Mouse (Mus musculus) heart, embryonic 11.5 days (tissue): ENCODE data around the gene Palld. TPM values are rescaled to one million over a fixed set of nuclear protein-coding genes. Genes with fewer than 3 reads are reported as not detected.

Source experiments
- ATAC-seq: fragments of 200-750 bp; cut with Nextera tagmentation; replicated peaks from 2 replicates; pipeline ENCODE4 v1.8.0; 2017; ENCODE audit warnings: moderate library complexity; ENCODE audit not compliant: insufficient number of reproducible peaks, low FRiP score, low TSS enrichment
- H3K27ac ChIP-seq: fragments of 300-500 bp; sonication (generic); 2 replicates; pipeline ENCODE4 v1.5.1; 2014; ENCODE audit warnings: mild to moderate bottlenecking, low read depth, low read length
- H3K27me3 ChIP-seq: fragments of 300-500 bp; sonication (generic); 2 replicates; pipeline ENCODE4 v1.6.1; 2014; ENCODE audit warnings: mild to moderate bottlenecking, low read length, mixed read lengths; ENCODE audit not compliant: control insufficient read depth, insufficient read depth
- H3K36me3 ChIP-seq: fragments of 300-500 bp; sonication (generic); 2 replicates; pipeline ENCODE4 v1.6.1; 2014; ENCODE audit warnings: mild to moderate bottlenecking, low read length, moderate library complexity, mixed read lengths; ENCODE audit not compliant: control insufficient read depth, insufficient read depth
- H3K4me1 ChIP-seq: fragments of 300-500 bp; sonication (generic); 2 replicates; pipeline ENCODE4 v1.6.1; 2014; ENCODE audit warnings: low read length; ENCODE audit not compliant: control insufficient read depth, insufficient read depth
- H3K4me2 ChIP-seq: fragments of 300-500 bp; sonication (generic); 2 replicates; pipeline ENCODE4 v1.6.1; 2014; ENCODE audit warnings: mild to moderate bottlenecking, moderate library complexity
- H3K4me3 ChIP-seq: fragments of 300-500 bp; sonication (generic); 2 replicates; pipeline ENCODE4 v1.5.1; 2014; ENCODE audit warnings: low read depth, low read length
- H3K9ac ChIP-seq: fragments of 300-500 bp; sonication (generic); 2 replicates; pipeline ENCODE4 v1.6.1; 2014; ENCODE audit warnings: mild to moderate bottlenecking, low read depth, low read length, moderate library complexity
- H3K9me3 ChIP-seq: fragments of 300-500 bp; sonication (generic); replicated peaks from 2 replicates; pipeline ENCODE4 v1.6.1; 2016; ENCODE audit warnings: low read length; ENCODE audit not compliant: control insufficient read depth
- WGBS: fragments of 180-500 bp; shearing (Covaris S2); extraction: QIAGEN DNeasy Blood & Tissue Kit; methylation state at CpG from one replicate; pipeline ENCODE4 v1.1.7; 2014; ENCODE audit not compliant: insufficient replicate concordance; 5-methylcytosine and 5-hydroxymethylcytosine counted together
- polyA plus RNA-seq: library from polyadenylated mRNA; unstranded; fragments of >200 nt; fragmentation: Nextera tagmentation; extraction: Ambion mirVana; gene quantifications from 2 replicates; pipeline ENCODE4 v1.2.1, GENCODE M21; 2014

Palld gene
- polyA plus RNA-seq, 1 experiment from 2014 or later = 157 TPM

- H3K36me3 ChIP-seq = peaks cover 1% of the 10 kb centered on the region; the same call in 1 of the 2 replicates
- no peaks in the 10 kb centered on the region for H3K4me1 ChIP-seq
- no peak overlapping the region for H3K4me3 ChIP-seq
- no peak overlapping the region for H3K27ac ChIP-seq
- no peak overlapping the region for H3K4me2 ChIP-seq
- H3K9me3 ChIP-seq = no peaks in the 10 kb centered on the region
- no peak for ATAC-seq
- 27% methylated on average over 1 of the region's 1 CpGs for WGBS
- no peaks in the 10 kb centered on the region for H3K27me3 ChIP-seq
- H3K9ac ChIP-seq = no peak overlapping the region
Observed at GRCm38 (mm10) chr8:61691391-61691790, 211.1 kb downstream of the Palld start.

DNA sequence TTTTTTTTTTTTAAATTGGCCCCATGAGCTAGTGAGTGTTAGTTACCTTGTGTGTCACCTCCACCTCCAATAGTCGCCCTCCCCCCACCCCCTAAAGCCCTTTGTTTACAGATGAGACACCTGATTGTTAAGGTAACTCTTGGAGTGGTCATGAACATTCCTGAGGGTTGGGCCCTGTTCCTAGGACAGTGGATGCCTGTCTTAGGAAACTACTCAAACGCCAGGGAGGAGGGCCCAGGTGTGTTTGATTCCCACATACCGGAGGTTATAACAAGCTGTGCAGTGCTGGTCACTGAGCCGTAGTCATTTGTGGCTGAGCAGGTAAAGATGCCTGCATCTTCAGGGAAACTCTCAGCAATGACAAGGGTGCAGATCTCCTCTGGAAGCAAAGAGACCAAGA, 215.4 kb downstream of the Palld start:
- no peaks in the 10 kb centered on the region for H3K27me3 ChIP-seq
- WGBS = 64% methylated on average over 4 of the region's 4 CpGs
- no peak overlapping the region for H3K9ac ChIP-seq
- H3K4me2 ChIP-seq = no peak overlapping the region
- no peaks in the 10 kb centered on the region for H3K9me3 ChIP-seq
- H3K4me1 ChIP-seq = peaks cover 12% of the 10 kb centered on the region
- H3K36me3 ChIP-seq = peaks cover 8% of the 10 kb centered on the region; the same call in 1 of the 2 replicates
- H3K27ac ChIP-seq = no peak overlapping the region
- no peak overlapping the region for H3K4me3 ChIP-seq
- no peak for ATAC-seq

DNA sequence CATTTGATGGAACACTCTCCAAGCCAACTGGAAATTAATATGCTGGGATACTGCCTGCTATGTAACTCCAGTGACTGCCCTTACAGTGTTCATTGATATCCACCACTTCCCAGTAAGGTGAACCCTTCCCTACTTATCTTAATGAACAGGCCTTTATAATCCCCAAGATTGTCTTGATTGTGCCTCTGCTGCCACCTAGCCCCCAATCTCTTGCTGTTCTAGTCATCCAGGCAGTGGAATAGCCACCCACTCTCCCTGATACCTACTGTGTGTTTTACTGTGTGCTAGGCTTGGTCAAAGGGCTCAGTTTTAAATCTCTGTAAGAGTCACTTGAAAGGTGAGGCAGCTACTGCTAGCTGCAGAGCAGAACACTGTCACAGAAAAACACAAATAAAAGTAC, 216.2 kb downstream of the Palld start:
- no peak overlapping the region for H3K27ac ChIP-seq
- no peak for ATAC-seq
- H3K36me3 ChIP-seq = peaks cover 8% of the 10 kb centered on the region; the same call in 1 of the 2 replicates
- H3K27me3 ChIP-seq = no peaks in the 10 kb centered on the region
- H3K4me3 ChIP-seq = no peak overlapping the region
- H3K9ac ChIP-seq = no peak overlapping the region
- no peak overlapping the region for H3K4me2 ChIP-seq
- peaks cover 12% of the 10 kb centered on the region for H3K4me1 ChIP-seq
- no peaks in the 10 kb centered on the region for H3K9me3 ChIP-seq

DNA sequence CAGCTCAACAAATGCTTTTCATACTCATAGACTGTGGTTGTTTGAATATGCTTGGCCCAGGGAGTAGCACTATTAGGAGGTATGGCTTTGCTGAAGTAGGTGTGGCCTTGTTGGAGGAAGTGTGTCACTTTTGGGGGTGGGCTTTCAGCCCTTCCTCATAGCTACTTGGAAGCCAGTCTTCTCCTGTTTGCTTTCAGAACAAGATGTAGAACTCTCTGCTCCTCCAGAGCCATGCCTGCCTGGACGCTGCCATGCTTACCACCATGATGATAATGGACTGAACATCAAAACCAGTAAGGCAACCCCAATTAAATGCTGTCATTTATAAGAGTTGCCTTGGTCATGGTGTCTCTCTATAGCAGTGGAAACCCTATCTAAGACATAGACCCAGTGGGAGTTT, 217.2 kb downstream of the Palld start:
- H3K36me3 ChIP-seq = peaks cover 11% of the 10 kb centered on the region; the same call in 1 of the 2 replicates
- no peaks in the 10 kb centered on the region for H3K9me3 ChIP-seq
- no peak for ATAC-seq
- H3K9ac ChIP-seq = no peak overlapping the region
- 96% methylated on average over 1 of the region's 1 CpGs for WGBS
- no peak overlapping the region for H3K4me2 ChIP-seq
- H3K27me3 ChIP-seq = no peaks in the 10 kb centered on the region
- no peak overlapping the region for H3K27ac ChIP-seq
- no peak overlapping the region for H3K4me3 ChIP-seq
- peaks cover 17% of the 10 kb centered on the region for H3K4me1 ChIP-seq

DNA sequence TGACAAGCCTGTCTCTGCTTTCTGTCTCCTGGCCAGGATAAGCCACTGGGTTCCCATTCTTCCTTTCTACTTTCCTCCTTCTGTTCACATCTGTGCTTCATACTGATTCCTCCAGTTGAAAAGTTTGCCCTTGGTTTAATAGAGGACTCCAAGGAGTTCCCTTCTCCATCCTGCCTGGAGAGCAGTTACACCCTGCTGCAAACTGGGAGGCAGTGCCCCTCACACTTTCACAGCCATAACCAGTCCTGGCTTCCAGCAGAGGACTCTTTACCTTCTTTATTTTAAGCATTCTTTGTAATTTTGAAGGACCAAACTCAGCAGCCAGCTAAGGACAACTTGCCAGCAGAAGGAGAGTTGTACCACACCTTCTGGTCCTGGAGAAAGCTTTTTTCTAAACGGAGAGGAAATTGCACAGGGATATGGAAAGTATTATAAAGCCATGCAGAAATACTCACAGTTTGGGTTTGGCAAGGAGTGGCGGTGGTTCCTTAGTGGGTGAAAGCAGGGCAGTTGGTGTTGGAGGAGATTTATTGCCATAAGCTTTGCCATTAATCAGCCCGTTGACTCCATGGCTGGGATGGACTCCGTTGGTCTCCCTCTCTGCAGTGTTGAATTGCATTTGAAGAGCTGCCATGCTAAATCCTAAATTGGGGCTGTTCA, 218.1 kb downstream of the Palld start:
- H3K27me3 ChIP-seq = no peaks in the 10 kb centered on the region
- no peak for ATAC-seq
- H3K36me3 ChIP-seq = peaks cover 11% of the 10 kb centered on the region; the same call in 1 of the 2 replicates
- H3K4me1 ChIP-seq = peaks cover 17% of the 10 kb centered on the region
- no peak overlapping the region for H3K4me3 ChIP-seq
- no peaks in the 10 kb centered on the region for H3K9me3 ChIP-seq
- no peak overlapping the region for H3K9ac ChIP-seq
- H3K4me2 ChIP-seq = no peak overlapping the region
- H3K27ac ChIP-seq = no peak overlapping the region
- 85% methylated on average over 4 of the region's 4 CpGs for WGBS

- Histone ChIP-seq H3K4me2 (no peak overlapping the region), H3K4me1 (peaks cover 17% of the 10 kb centered on the region), H3K9ac (no peak overlapping the region), H3K27ac (no peak overlapping the region; the same call in 1 of the 2 replicates), H3K27me3 (no peaks in the 10 kb centered on the region), H3K36me3 (peaks cover 11% of the 10 kb centered on the region; the same call in 1 of the 2 replicates), H3K9me3 (no peaks in the 10 kb centered on the region), H3K4me3 (no peak overlapping the region)
- 17% methylated on average over 2 of the region's 2 CpGs for WGBS
- ATAC-seq = no peak
Observed at GRCm38 (mm10) chr8:61682902-61683301, 219.6 kb downstream of the Palld start.

DNA sequence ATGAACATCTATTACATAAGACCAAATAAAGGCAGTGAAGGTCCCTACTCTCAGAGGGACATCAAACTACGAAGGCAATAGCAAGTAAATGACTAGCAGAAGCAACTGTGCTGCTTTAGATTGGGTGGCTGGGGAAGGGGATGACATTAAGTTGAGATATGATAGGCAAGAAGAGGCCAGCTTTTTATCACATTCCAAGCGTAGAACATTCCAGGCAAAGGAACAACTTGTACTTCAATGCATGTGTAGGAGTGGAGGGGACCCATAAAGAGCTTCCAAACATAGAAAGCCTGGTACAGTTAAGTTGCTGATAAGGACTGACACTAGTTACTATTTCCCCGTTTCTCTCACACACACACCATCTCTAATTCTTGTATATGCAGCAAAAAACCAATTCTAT, 221.3 kb downstream of the Palld start:
- WGBS = 18% methylated on average over 3 of the region's 3 CpGs
- peak; percentile 65; the same call in 1 of the 2 replicates for ATAC-seq
- Histone ChIP-seq H3K4me3 (no peak overlapping the region), H3K9ac (no peak overlapping the region), H3K27ac (peak overlapping the region; percentile 73; the same call in 1 of the 2 replicates), H3K27me3 (no peaks in the 10 kb centered on the region), H3K9me3 (no peaks in the 10 kb centered on the region), H3K4me1 (peaks cover 21% of the 10 kb centered on the region), H3K36me3 (peaks cover 8% of the 10 kb centered on the region; the same call in 1 of the 2 replicates), H3K4me2 (peak overlapping the region; percentile 9; the same call in 1 of the 2 replicates)

DNA sequence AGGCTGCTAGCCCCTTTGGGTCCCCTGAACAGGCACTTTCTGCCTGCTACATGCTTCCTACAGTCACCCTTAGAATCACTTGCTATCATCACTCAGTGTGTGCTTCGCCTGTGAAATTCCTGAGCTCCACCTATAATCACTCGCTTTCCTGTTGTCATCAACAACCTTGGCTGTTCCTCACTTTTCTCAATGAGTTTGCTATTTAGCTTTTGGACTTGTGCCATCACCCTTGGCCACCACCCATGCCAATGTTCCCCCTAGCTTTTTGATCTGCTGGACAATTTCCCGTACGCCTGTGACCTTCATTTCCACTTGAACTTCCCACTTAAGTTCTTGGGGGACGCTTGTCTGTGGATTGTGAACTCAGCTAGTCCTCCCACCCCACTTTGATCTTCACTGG, 225.3 kb downstream of the Palld start:
- Histone ChIP-seq H3K27ac (no peak overlapping the region), H3K4me3 (no peak overlapping the region), H3K4me2 (no peak overlapping the region), H3K27me3 (no peaks in the 10 kb centered on the region), H3K4me1 (peaks cover 21% of the 10 kb centered on the region), H3K9me3 (no peaks in the 10 kb centered on the region), H3K9ac (no peak overlapping the region), H3K36me3 (peaks cover 3% of the 10 kb centered on the region; the same call in 1 of the 2 replicates)
- ATAC-seq = no peak
- WGBS = 52% methylated on average over 5 of the region's 5 CpGs

DNA sequence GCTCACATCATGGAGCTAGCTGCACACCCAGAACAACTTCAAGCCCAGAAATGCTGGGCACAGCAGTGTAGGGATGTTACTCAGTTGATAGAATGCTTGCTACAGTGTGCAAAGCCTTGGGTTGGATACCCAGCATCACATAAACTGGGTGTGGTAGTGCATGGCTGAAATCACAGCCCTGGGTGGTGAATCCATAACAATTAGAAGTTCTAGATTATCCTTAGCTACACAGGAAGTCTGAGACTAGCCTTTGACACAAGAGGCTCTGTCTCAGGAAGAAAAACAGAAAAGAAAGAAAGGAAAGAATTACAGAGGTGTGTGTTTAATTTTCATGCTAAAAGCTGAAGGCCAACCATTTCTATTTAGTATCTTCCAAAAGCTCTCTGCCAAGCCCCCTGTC, 231.3 kb downstream of the Palld start:
- Histone ChIP-seq H3K36me3 (no peaks in the 10 kb centered on the region), H3K9ac (no peak overlapping the region), H3K27me3 (no peaks in the 10 kb centered on the region), H3K4me2 (no peak overlapping the region), H3K27ac (0 out of 2 replicates have a peak overlapping the region, but pooled peaks have one; percentile 35), H3K4me1 (peaks cover 33% of the 10 kb centered on the region), H3K9me3 (no peaks in the 10 kb centered on the region), H3K4me3 (no peak overlapping the region)
- ATAC-seq = no peak
